Mouse (Mus musculus): Measurements from ENCODE around the gene Dhcr7. TPM values are rescaled to one million over a fixed set of nuclear protein-coding genes. Genes with fewer than 3 reads are reported as not detected.

The Dhcr7 gene
- polyA plus RNA-seq, 1 experiment from 2014 or later = 73.3 TPM

DNA sequence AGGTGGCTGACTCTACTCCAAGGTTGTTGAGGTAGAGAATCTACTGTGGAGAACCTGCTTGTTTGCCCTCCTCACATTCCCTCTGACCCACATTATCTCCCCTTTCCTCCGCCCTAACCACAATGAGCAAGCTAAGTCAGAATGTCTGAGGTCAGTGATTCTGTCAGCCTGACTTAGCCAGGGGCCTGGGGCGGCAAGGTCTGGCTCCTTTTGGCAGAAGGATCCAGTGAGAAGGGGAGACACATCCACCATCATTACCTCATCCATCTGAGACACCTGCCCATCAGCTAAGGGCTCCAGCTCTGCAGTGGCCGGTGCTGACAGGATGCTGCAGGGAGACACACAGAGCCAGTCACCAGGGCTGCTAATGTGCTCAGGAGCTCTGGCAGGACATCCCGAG lies 24.2 kb upstream of the Dhcr7 start:
- Histone ChIP-seq H3K9me3 (ENCODE audit: control insufficient read depth, low read length) (no peaks in the 10 kb centered on the region), H3K27ac (replicated peaks; ENCODE audit: low read depth, low read length) (no peak overlapping the region), H3K27me3 (ENCODE audit: control insufficient read depth, insufficient read depth, low read length) (no peaks in the 10 kb centered on the region), H3K4me1 (ENCODE audit: control insufficient read depth, insufficient read depth, low read length) (no peaks in the 10 kb centered on the region), H3K4me3 (replicated peaks; ENCODE audit: low read depth, low read length) (no peak overlapping the region), H3K36me3 (ENCODE audit: control insufficient read depth, insufficient read depth, low read length) (peaks cover 74% of the 10 kb centered on the region), H3K9ac (replicated peaks; ENCODE audit: low read length) (no peak overlapping the region), H3K4me2 (ENCODE audit: low read length) (no peak overlapping the region)
- DNase-seq (no peak), ATAC-seq (ENCODE audit: low FRiP score, low TSS enrichment) (no peak)
- 94% methylated on average over 4 of the region's 4 CpGs for WGBS

GRCm38 (mm10) chr7:143800770-143801169 lies 22.2 kb upstream of the Dhcr7 start:
- H3K36me3 ChIP-seq (ENCODE audit: control insufficient read depth, insufficient read depth, low read length) = peaks cover 80% of the 10 kb centered on the region

DNA sequence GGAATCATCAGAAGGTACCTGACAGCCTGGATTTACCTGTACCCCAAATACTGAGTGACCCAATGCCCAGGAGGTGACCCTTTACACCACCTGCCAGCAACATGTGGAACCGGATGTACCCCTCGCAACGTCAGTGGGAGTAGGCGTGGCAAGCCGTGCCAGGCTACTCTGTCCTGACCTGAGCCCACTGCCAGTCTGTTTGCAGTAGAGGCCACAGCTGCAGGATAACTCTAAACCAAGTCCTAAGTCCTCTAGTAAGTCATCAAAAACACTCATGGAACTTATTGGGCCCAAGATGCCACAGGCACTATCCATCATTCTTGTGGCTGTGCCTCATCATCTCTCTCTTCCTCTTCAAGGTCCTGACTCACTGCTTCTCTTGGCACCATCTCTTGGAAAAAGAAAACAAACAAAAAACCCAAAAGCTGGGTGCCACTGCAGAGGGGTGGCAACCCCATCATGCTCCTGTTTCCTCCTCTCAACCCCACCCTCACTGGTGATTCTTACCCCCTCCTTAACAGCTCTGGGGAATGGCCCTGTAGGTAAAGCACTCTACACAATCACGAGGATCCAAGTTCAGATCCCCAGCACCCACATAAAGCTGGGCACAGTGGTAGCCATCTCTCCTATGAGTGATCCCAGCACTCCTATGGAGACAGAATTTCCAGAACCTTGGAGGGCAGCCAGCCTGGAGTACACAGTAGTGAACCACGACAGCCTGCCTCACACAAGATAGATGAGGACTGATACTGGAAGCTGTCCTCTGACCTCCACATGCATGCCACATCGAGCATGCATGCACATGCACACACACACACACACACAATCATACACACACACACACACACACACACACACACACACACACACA lies 21.5 kb upstream of the Dhcr7 start:
- ATAC-seq (ENCODE audit: low FRiP score, low TSS enrichment) = no peak
- Histone ChIP-seq H3K9me3 (ENCODE audit: control insufficient read depth, low read length) (no peaks in the 10 kb centered on the region), H3K4me2 (ENCODE audit: low read length) (no peak overlapping the region), H3K9ac (replicated peaks; ENCODE audit: low read length) (no peak overlapping the region), H3K36me3 (ENCODE audit: control insufficient read depth, insufficient read depth, low read length) (peaks cover 76% of the 10 kb centered on the region), H3K4me1 (ENCODE audit: control insufficient read depth, insufficient read depth, low read length) (no peaks in the 10 kb centered on the region), H3K27ac (replicated peaks; ENCODE audit: low read depth, low read length) (no peak overlapping the region), H3K4me3 (replicated peaks; ENCODE audit: low read depth, low read length) (no peak overlapping the region), H3K27me3 (ENCODE audit: control insufficient read depth, insufficient read depth, low read length) (no peaks in the 10 kb centered on the region)
- no peak for DNase-seq
- 93% methylated on average over 8 of the region's 8 CpGs for WGBS

More at GRCm38 (mm10) chr7:143800770-143801169, 22.2 kb upstream of the Dhcr7 start:
- 87% methylated on average over 1 of the region's 1 CpGs for WGBS
- H3K4me2 ChIP-seq (ENCODE audit: low read length) = no peak overlapping the region
- H3K27me3 ChIP-seq (ENCODE audit: control insufficient read depth, insufficient read depth, low read length) = no peaks in the 10 kb centered on the region
- no peak overlapping the region for H3K27ac ChIP-seq (replicated peaks; ENCODE audit: low read depth, low read length)
- DNase-seq = no peak
- no peaks in the 10 kb centered on the region for H3K9me3 ChIP-seq (ENCODE audit: control insufficient read depth, low read length)
- H3K9ac ChIP-seq (replicated peaks; ENCODE audit: low read length) = no peak overlapping the region
- ATAC-seq (ENCODE audit: low FRiP score, low TSS enrichment) = no peak
- H3K4me1 ChIP-seq (ENCODE audit: control insufficient read depth, insufficient read depth, low read length) = no peaks in the 10 kb centered on the region
- H3K4me3 ChIP-seq (replicated peaks; ENCODE audit: low read depth, low read length) = no peak overlapping the region

DNA sequence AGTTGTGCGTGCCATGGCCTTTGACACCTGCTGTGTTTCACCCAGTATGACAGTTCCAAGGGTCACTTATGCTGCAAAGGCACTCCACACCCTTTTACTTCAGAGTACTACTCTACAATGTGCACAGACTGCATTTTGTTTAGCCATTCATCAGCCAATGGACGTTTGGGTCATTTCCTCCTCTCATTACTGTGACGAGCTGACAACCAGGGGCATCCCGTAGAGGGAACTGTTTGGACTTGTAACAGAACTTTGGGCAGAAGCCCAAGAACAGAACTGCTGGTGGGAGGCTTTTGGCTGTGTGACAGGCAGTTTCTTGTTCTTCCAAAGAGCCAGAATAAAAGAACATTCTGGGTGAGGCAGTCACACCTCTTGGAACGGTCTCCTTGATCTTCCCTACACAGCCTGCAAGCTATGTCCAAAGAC lies 17.7 kb upstream of the Dhcr7 start:
- no peak for ATAC-seq (ENCODE audit: low FRiP score, low TSS enrichment)
- Histone ChIP-seq H3K27me3 (ENCODE audit: control insufficient read depth, insufficient read depth, low read length) (no peaks in the 10 kb centered on the region), H3K4me2 (ENCODE audit: low read length) (no peak overlapping the region), H3K9ac (replicated peaks; ENCODE audit: low read length) (no peak overlapping the region), H3K4me3 (replicated peaks; ENCODE audit: low read depth, low read length) (no peak overlapping the region), H3K36me3 (ENCODE audit: control insufficient read depth, insufficient read depth, low read length) (peaks cover 66% of the 10 kb centered on the region), H3K9me3 (ENCODE audit: control insufficient read depth, low read length) (no peaks in the 10 kb centered on the region), H3K27ac (replicated peaks; ENCODE audit: low read depth, low read length) (no peak overlapping the region), H3K4me1 (ENCODE audit: control insufficient read depth, insufficient read depth, low read length) (no peaks in the 10 kb centered on the region)
- 88% methylated on average over 5 of the region's 5 CpGs for WGBS
- peak; percentile 4 for DNase-seq

DNA sequence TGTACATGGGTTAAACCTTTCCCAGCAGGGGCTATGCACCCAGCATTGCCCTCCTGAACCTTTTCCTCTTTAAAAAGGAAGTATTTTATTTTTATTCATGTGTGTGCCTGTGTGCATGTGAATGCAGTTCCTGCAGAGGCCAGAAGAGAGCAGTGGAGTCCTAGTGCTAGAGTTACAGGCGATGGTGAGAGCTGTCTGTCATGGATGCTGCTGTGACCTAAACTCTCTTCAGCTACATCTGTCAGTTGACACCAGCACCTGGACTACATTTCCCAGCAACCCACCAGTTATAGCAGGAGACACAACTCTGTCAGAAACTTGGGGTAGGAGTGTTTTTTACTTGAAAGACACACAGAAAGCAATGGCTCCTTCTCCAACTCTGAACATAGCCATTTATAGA lies 14.0 kb upstream of the Dhcr7 start:
- WGBS = 33% methylated on average over 1 of the region's 1 CpGs
- Histone ChIP-seq H3K4me2 (ENCODE audit: low read length) (no peak overlapping the region), H3K36me3 (ENCODE audit: control insufficient read depth, insufficient read depth, low read length) (peaks cover 70% of the 10 kb centered on the region), H3K9ac (replicated peaks; ENCODE audit: low read length) (no peak overlapping the region), H3K27ac (replicated peaks; ENCODE audit: low read depth, low read length) (no peak overlapping the region), H3K27me3 (ENCODE audit: control insufficient read depth, insufficient read depth, low read length) (no peaks in the 10 kb centered on the region), H3K4me3 (replicated peaks; ENCODE audit: low read depth, low read length) (no peak overlapping the region), H3K4me1 (ENCODE audit: control insufficient read depth, insufficient read depth, low read length) (no peaks in the 10 kb centered on the region), H3K9me3 (ENCODE audit: control insufficient read depth, low read length) (no peaks in the 10 kb centered on the region)
- DNase-seq (peak; percentile 13), ATAC-seq (ENCODE audit: low FRiP score, low TSS enrichment) (no peak)

DNA sequence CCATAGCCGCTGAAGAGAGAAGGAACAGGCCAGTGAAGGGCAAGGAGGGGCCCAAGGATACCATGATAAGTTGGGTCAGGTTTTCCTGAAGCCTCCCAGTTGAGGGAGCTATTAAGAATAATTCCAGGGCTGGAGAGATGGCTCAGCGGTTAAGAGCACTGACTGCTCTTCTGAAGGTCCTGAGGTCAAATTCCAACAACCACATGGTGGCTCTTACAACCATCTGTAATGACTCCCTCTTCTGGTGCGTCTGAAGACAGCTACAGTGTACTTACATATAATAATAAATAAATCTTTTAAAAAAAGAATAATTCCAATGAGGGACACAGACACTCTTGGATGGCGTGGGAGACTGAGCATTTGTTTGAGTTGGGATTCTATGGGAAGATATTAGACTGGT lies 3.7 kb upstream of the Dhcr7 start:
- Histone ChIP-seq H3K27me3 (ENCODE audit: control insufficient read depth, insufficient read depth, low read length) (no peaks in the 10 kb centered on the region), H3K9ac (replicated peaks; ENCODE audit: low read length) (no peak overlapping the region), H3K4me3 (replicated peaks; ENCODE audit: low read depth, low read length) (no peak overlapping the region), H3K4me2 (ENCODE audit: low read length) (no peak overlapping the region), H3K9me3 (ENCODE audit: control insufficient read depth, low read length) (no peaks in the 10 kb centered on the region), H3K4me1 (ENCODE audit: control insufficient read depth, insufficient read depth, low read length) (peaks cover 12% of the 10 kb centered on the region), H3K27ac (replicated peaks; ENCODE audit: low read depth, low read length) (no peak overlapping the region), H3K36me3 (ENCODE audit: control insufficient read depth, insufficient read depth, low read length) (peaks cover 28% of the 10 kb centered on the region)
- WGBS = 88% methylated on average over 4 of the region's 4 CpGs
- DNase-seq (no peak), ATAC-seq (ENCODE audit: low FRiP score, low TSS enrichment) (no peak)

GRCm38 (mm10) chr7:143821241-143821640 lies 1.7 kb upstream of the Dhcr7 start:
- 88% methylated on average over 2 of the region's 2 CpGs for WGBS
- peaks cover 12% of the 10 kb centered on the region for H3K4me1 ChIP-seq (ENCODE audit: control insufficient read depth, insufficient read depth, low read length)
- H3K36me3 ChIP-seq (ENCODE audit: control insufficient read depth, insufficient read depth, low read length) = peaks cover 10% of the 10 kb centered on the region; the same call in 1 of the 2 replicates
- no peaks in the 10 kb centered on the region for H3K27me3 ChIP-seq (ENCODE audit: control insufficient read depth, insufficient read depth, low read length)
- H3K4me3 ChIP-seq (replicated peaks; ENCODE audit: low read depth, low read length) = no peak overlapping the region
- no peak overlapping the region for H3K9ac ChIP-seq (replicated peaks; ENCODE audit: low read length)
- H3K27ac ChIP-seq (replicated peaks; ENCODE audit: low read depth, low read length) = no peak overlapping the region
- H3K9me3 ChIP-seq (ENCODE audit: control insufficient read depth, low read length) = no peaks in the 10 kb centered on the region
- DNase-seq (no peak), ATAC-seq (ENCODE audit: low FRiP score, low TSS enrichment) (no peak)
- H3K4me2 ChIP-seq (ENCODE audit: low read length) = no peak overlapping the region

GRCm38 (mm10) chr7:143823266-143823605 lies 291 bp downstream of the Dhcr7 start:
- no peaks in the 10 kb centered on the region for H3K9me3 ChIP-seq (ENCODE audit: control insufficient read depth, low read length)
- ATAC-seq (ENCODE audit: low FRiP score, low TSS enrichment) (peak; percentile 41), DNase-seq (no peak)
- H3K27ac ChIP-seq (replicated peaks; ENCODE audit: low read depth, low read length) = peak overlapping the region; percentile 71
- no peaks in the 10 kb centered on the region for H3K27me3 ChIP-seq (ENCODE audit: control insufficient read depth, insufficient read depth, low read length)
- peak overlapping the region; percentile 55 for H3K4me3 ChIP-seq (replicated peaks; ENCODE audit: low read depth, low read length)
- peak overlapping the region; percentile 63 for H3K4me2 ChIP-seq (ENCODE audit: low read length)
- 0 out of 2 replicates have a peak, but pooled peaks cover 6% of the 10 kb centered on the region for H3K36me3 ChIP-seq (ENCODE audit: control insufficient read depth, insufficient read depth, low read length)
- peak overlapping the region; percentile 27 for H3K9ac ChIP-seq (replicated peaks; ENCODE audit: low read length)
- H3K4me1 ChIP-seq (ENCODE audit: control insufficient read depth, insufficient read depth, low read length) = peaks cover 12% of the 10 kb centered on the region
- 75% methylated on average over 4 of the region's 4 CpGs for WGBS

- WGBS = 94% methylated on average over 2 of the region's 2 CpGs
- no peak overlapping the region for H3K4me2 ChIP-seq (ENCODE audit: low read length)
- H3K4me3 ChIP-seq (replicated peaks; ENCODE audit: low read depth, low read length) = no peak overlapping the region
- no peak overlapping the region for H3K9ac ChIP-seq (replicated peaks; ENCODE audit: low read length)
- H3K9me3 ChIP-seq (ENCODE audit: control insufficient read depth, low read length) = no peaks in the 10 kb centered on the region
- no peaks in the 10 kb centered on the region for H3K27me3 ChIP-seq (ENCODE audit: control insufficient read depth, insufficient read depth, low read length)
- no peak for DNase-seq
- H3K36me3 ChIP-seq (ENCODE audit: control insufficient read depth, insufficient read depth, low read length) = no peaks in the 10 kb centered on the region
- H3K27ac ChIP-seq (replicated peaks; ENCODE audit: low read depth, low read length) = no peak overlapping the region
- ATAC-seq (ENCODE audit: low FRiP score, low TSS enrichment) = no peak
- peaks cover 23% of the 10 kb centered on the region for H3K4me1 ChIP-seq (ENCODE audit: control insufficient read depth, insufficient read depth, low read length)
These were observed 4.0 kb downstream of the Dhcr7 start for GRCm38 (mm10) chr7:143826985-143827384.

Data from midbrain, embryonic 14.5 days (tissue).